Mouse (Mus musculus) stomach, postnatal 0 days (tissue): ENCODE data around the gene Clpsl2. TPM values are rescaled to one million over a fixed set of nuclear protein-coding genes. Genes with fewer than 3 reads are reported as not detected.
"Not testable (repeated sequence)": the region's sequence is repeated elsewhere in the genome, so short reads cannot be mapped to it uniquely, and the experiment has no call there.

Experiments
- ATAC-seq: fragments of 200-750 bp; cut with Nextera tagmentation; 2 replicates; pipeline ENCODE4 v1.8.0; 2017; ENCODE audit not compliant: low FRiP score, low TSS enrichment
- DNase-seq: peaks from one replicate; pipeline ENCODE4 v3.0.0-alpha.2; 2016; ENCODE audit warnings: low spot score
- H3K27ac ChIP-seq: fragments of 300-500 bp; sonication (generic); replicated peaks from 2 replicates; pipeline ENCODE4 v1.5.1; 2014; ENCODE audit warnings: mild to moderate bottlenecking, control low read depth
- H3K27me3 ChIP-seq: fragments of 300-500 bp; sonication (generic); 2 replicates; pipeline ENCODE4 v1.6.1; 2014; ENCODE audit warnings: low read length; ENCODE audit not compliant: control insufficient read depth, insufficient read depth
- H3K36me3 ChIP-seq: fragments of 300-500 bp; sonication (generic); 2 replicates; pipeline ENCODE4 v1.6.1; 2014; ENCODE audit warnings: low read length, mixed read lengths; ENCODE audit not compliant: control insufficient read depth, insufficient read depth
- H3K4me1 ChIP-seq: fragments of 300-500 bp; sonication (generic); replicated peaks from 2 replicates; pipeline ENCODE4 v1.6.1; 2014; ENCODE audit warnings: antibody characterized with exemption; ENCODE audit not compliant: control insufficient read depth, insufficient read depth
- H3K4me2 ChIP-seq: fragments of 300-500 bp; sonication (generic); replicated peaks from 2 replicates; pipeline ENCODE4 v1.6.1; 2014; ENCODE audit warnings: low read depth, mild to moderate bottlenecking, control low read depth, moderate library complexity
- H3K4me3 ChIP-seq: fragments of 300-500 bp; sonication (generic); 2 replicates; pipeline ENCODE4 v1.5.1; 2014; ENCODE audit warnings: low read depth, low read length, control low read depth
- H3K9ac ChIP-seq: fragments of 300-500 bp; sonication (generic); 2 replicates; pipeline ENCODE4 v1.6.1; 2014; ENCODE audit warnings: mild to moderate bottlenecking, low read length, control low read depth, mixed read lengths
- H3K9me3 ChIP-seq: fragments of 300-500 bp; sonication (generic); 2 replicates; pipeline ENCODE4 v1.6.1; 2016; ENCODE audit warnings: low read length; ENCODE audit not compliant: control insufficient read depth
- CTCF ChIP-seq: IDR thresholded peaks from 2 replicates; pipeline ENCODE4 v1.5.1; 2016; ENCODE audit warnings: antibody characterized with exemption, low read depth, mild to moderate bottlenecking, moderate library complexity
- EP300 ChIP-seq: optimal IDR thresholded peaks from 2 replicates; pipeline ENCODE3; 2016; ENCODE audit warnings: antibody characterized with exemption
- WGBS: fragments of 180-500 bp; shearing (Covaris S2); extraction: QIAGEN DNeasy Blood & Tissue Kit; methylation state at CpG from one replicate; pipeline ENCODE4 v1.1.7; 2014; 5-methylcytosine and 5-hydroxymethylcytosine counted together
- polyA plus RNA-seq: library from polyadenylated mRNA; unstranded; fragments of >200 nt; fragmentation: Nextera tagmentation; extraction: Ambion mirVana; gene quantifications from 2 replicates; pipeline ENCODE4 v1.2.1, GENCODE M21; 2015

Gene Clpsl2
- polyA plus RNA-seq, 1 experiment from 2014 or later = not detected

DNA sequence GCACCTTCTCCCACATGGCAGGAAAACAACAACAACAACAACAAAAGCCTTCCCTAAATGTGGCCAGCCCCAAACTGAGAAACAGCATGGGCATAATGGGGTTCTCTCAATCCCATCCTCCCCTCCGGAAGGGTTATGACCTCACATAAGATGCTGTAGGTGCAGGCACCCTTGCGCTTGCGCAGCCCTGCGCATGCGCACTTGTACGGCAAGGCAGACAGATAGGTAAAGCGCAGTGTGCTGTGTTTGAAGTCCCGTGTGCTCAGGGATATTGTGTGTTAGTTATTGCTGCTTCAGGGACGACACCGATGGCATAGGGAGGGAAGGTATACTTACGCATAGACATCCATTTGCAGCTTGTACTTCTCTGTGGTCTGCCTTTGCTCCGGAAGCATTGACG lies 15.9 kb upstream of the Clpsl2 start:
- Histone ChIP-seq H3K27ac (no peak overlapping the region), H3K4me2 (no peak overlapping the region), H3K36me3 (no peaks in the 10 kb centered on the region), H3K27me3 (no peaks in the 10 kb centered on the region), H3K9me3 (no peaks in the 10 kb centered on the region), H3K4me3 (no peak overlapping the region), H3K9ac (no peak overlapping the region), H3K4me1 (no peaks in the 10 kb centered on the region)
- 84% methylated on average over 13 of the region's 13 CpGs for WGBS
- TF ChIP-seq CTCF (no peak), EP300 (no peak)
- DNase-seq (no peak), ATAC-seq (no peak)

- ATAC-seq = no peak
- Histone ChIP-seq H3K27me3 (no peaks in the 10 kb centered on the region), H3K4me1 (no peaks in the 10 kb centered on the region), H3K27ac (no peak overlapping the region), H3K9ac (no peak overlapping the region), H3K4me2 (no peak overlapping the region), H3K4me3 (no peak overlapping the region), H3K9me3 (no peaks in the 10 kb centered on the region; the same call in 1 of the 2 replicates), H3K36me3 (no peaks in the 10 kb centered on the region)
- TF ChIP-seq CTCF (peak; percentile 27; the same call in 1 of the 2 replicates), EP300 (no peak)
- 49% methylated on average over 11 of the region's 12 CpGs for WGBS
- DNase-seq = no peak
Observed at GRCm38 (mm10) chr17:28537881-28538280, 11.3 kb upstream of the Clpsl2 start.

- ATAC-seq (no peak), DNase-seq (no peak)
- H3K4me3 ChIP-seq = no peak overlapping the region
- H3K9ac ChIP-seq = no peak overlapping the region
- H3K27me3 ChIP-seq = no peaks in the 10 kb centered on the region
- H3K36me3 ChIP-seq = no peaks in the 10 kb centered on the region
- H3K4me2 ChIP-seq = no peak overlapping the region
- H3K4me1 ChIP-seq = no peaks in the 10 kb centered on the region
- TF ChIP-seq EP300 (no peak), CTCF (peak; percentile 10; the same call in 1 of the 2 replicates)
- WGBS = 87% methylated on average over 1 of the region's 1 CpGs
- H3K27ac ChIP-seq = no peak overlapping the region
- no peaks in the 10 kb centered on the region for H3K9me3 ChIP-seq
Observed at GRCm38 (mm10) chr17:28546925-28547324, 2.3 kb upstream of the Clpsl2 start.

- TF ChIP-seq CTCF = no peak
- no peak for TF ChIP-seq EP300
- no peaks in the 10 kb centered on the region for H3K4me1 ChIP-seq
- no peaks in the 10 kb centered on the region for H3K36me3 ChIP-seq
- H3K9ac ChIP-seq = no peak overlapping the region
- DNase-seq = no peak
- H3K9me3 ChIP-seq = no peaks in the 10 kb centered on the region
- no peak overlapping the region for H3K4me2 ChIP-seq
- WGBS = 63% methylated on average over 11 of the region's 11 CpGs
- H3K4me3 ChIP-seq = no peak overlapping the region
- no peaks in the 10 kb centered on the region for H3K27me3 ChIP-seq
- no peak overlapping the region for H3K27ac ChIP-seq
- ATAC-seq = no peak
Observed at GRCm38 (mm10) chr17:28548550-28548949, 661 bp upstream of the Clpsl2 start.

DNA sequence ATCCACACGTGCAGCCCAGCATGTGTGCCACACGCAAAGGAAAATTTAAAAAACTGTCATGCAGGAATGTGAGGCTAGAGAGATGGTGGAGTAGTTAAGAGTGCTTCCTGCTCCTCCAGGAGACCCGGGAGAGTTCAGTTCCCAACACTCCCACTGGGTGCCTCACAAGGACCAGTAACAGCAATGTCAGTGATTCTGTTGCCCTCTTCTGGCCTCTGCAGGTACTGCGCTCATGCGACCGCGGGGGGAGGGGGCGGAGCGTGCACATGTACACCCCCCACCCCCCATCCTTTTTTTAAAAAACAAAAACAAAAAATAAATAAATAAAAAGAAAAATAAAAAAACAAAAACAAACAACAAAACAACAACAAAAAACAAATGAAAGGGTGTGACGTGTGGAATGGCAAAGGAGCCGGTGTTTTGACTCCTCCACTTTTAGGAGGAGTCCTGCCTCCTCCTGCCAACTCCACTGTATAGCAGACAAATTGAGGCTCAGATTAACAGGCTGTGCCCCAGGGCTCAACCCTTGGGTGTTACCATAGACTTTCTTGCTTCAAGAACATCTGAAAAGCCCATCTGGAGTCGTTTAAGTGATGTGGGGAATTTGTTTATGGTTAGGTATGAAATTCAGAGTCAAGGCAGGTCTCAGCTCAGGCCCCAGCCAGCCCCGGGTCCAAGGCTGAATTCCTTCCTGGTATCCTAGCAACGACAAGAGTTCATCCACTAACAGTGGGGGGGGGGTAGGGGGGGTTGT lies 4.0 kb downstream of the Clpsl2 start:
- Histone ChIP-seq H3K4me2 (no peak overlapping the region), H3K9ac (no peak overlapping the region), H3K27me3 (no peaks in the 10 kb centered on the region), H3K4me1 (no peaks in the 10 kb centered on the region; the same call in 1 of the 2 replicates), H3K9me3 (no peaks in the 10 kb centered on the region), H3K36me3 (no peaks in the 10 kb centered on the region), H3K4me3 (no peak overlapping the region), H3K27ac (no peak overlapping the region)
- TF ChIP-seq EP300 = no peak
- TF ChIP-seq CTCF = peak; percentile 96
- 4% methylated on average over 14 of the region's 14 CpGs for WGBS
- ATAC-seq = peak; percentile 53; the same call in 1 of the 2 replicates
- peak; percentile 85 for DNase-seq

- not testable (repeated sequence) for DNase-seq, H3K9me3 ChIP-seq, H3K27ac ChIP-seq, H3K4me2 ChIP-seq, ATAC-seq, H3K4me3 ChIP-seq, H3K4me1 ChIP-seq, H3K9ac ChIP-seq, H3K27me3 ChIP-seq, H3K36me3 ChIP-seq
- WGBS = 90% methylated on average over 4 of the region's 4 CpGs
Observed at GRCm38 (mm10) chr17:28554021-28554420, 4.8 kb downstream of the Clpsl2 start.
